Mouse (Mus musculus) lung, embryonic 14.5 days (tissue): Measurements from ENCODE around the gene Wfdc8. TPM values are rescaled to one million over a fixed set of nuclear protein-coding genes. Genes with fewer than 3 reads are reported as not detected.

Source experiments
- ATAC-seq: fragments of 200-750 bp; cut with Nextera tagmentation; 2 replicates; pipeline ENCODE4 v1.8.0; 2017; ENCODE audit warnings: mild to moderate bottlenecking, moderate TSS enrichment, moderate library complexity; ENCODE audit not compliant: insufficient read depth
- DNase-seq: peaks from one replicate; pipeline ENCODE4 v3.0.0-alpha.2; 2015
- H3K27ac ChIP-seq: fragments of 300-500 bp; sonication (generic); 2 replicates; pipeline ENCODE4 v1.5.1; 2014; ENCODE audit warnings: low read depth, mild to moderate bottlenecking, moderate library complexity
- H3K27me3 ChIP-seq: fragments of 300-500 bp; sonication (generic); 2 replicates; pipeline ENCODE4 v1.6.1; 2014; ENCODE audit warnings: low read length, control low read depth; ENCODE audit not compliant: insufficient read depth
- H3K36me3 ChIP-seq: fragments of 300-500 bp; sonication (generic); 2 replicates; pipeline ENCODE4 v1.6.1; 2014; ENCODE audit warnings: control low read depth; ENCODE audit not compliant: insufficient read depth
- H3K4me1 ChIP-seq: fragments of 300-500 bp; sonication (generic); 2 replicates; pipeline ENCODE4 v1.6.1; 2014; ENCODE audit warnings: antibody characterized with exemption, control low read depth; ENCODE audit not compliant: insufficient read depth
- H3K4me2 ChIP-seq: fragments of 300-500 bp; sonication (generic); 2 replicates; pipeline ENCODE4 v1.6.1; 2014; ENCODE audit warnings: mild to moderate bottlenecking
- H3K4me3 ChIP-seq: fragments of 300-500 bp; sonication (generic); 2 replicates; pipeline ENCODE4 v1.5.1; 2014; ENCODE audit warnings: low read depth, low read length
- H3K9ac ChIP-seq: fragments of 300-500 bp; sonication (generic); 2 replicates; pipeline ENCODE4 v1.6.1; 2014
- H3K9me3 ChIP-seq: fragments of 300-500 bp; sonication (generic); 2 replicates; pipeline ENCODE4 v1.6.1; 2016; ENCODE audit warnings: low read depth, low read length, control low read depth
- CTCF ChIP-seq: IDR thresholded peaks from 2 replicates; pipeline ENCODE4 v1.5.1; 2016; ENCODE audit warnings: antibody characterized with exemption, low read depth
- WGBS: fragments of 180-500 bp; shearing (Covaris S2); extraction: QIAGEN DNeasy Blood & Tissue Kit; methylation state at CpG from one replicate; pipeline ENCODE4 v1.1.7; 2014; 5-methylcytosine and 5-hydroxymethylcytosine counted together
- polyA plus RNA-seq: library from polyadenylated mRNA; unstranded; fragments of >200 nt; fragmentation: Nextera tagmentation; extraction: Ambion mirVana; gene quantifications from 2 replicates; pipeline ENCODE4 v1.2.1, GENCODE M21; 2014

Gene Wfdc8
- polyA plus RNA-seq, 1 experiment from 2014 or later: not detected

DNA sequence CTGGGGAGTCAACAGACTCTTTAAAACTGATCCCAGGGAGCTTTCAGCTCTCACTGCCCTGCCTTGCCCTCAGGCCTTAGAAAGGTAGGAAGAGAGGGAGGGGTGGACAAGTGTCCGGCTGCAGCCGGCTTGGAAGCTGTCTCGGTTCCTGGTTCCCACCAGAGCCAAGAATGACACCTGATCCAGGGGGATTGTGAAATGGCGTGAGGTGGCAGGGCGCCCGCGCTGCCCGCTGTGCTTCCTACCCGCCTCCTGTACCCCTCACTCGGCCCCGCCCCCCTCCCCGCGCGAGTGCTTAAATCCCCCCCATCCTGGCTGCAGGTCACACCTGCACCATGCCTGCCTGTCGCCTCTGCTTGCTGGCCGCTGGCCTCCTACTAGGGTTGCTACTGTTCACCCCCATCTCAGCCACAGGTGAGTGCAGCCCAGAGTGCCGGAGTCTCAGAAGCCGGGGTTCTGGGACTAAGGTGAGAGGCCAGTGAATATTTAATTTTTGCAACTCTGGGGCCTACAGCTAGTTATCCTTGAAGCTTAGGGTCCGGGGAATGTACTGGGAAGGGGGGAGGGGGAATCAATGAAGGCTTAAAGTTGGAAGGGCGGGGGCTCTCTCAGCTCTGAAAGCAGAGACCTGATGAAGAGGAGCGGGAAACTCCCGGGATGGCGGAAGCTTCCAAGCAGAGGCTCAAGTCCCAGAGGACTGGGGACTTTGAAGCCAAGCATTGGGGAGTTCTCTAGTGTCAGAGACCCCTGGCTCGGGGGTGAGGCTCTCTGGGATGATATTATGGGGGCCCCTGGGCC is 50.8 kb downstream of the Wfdc8 start, which contains the start of gene Wfdc2:
Wfdc2 (plus strand) TSS at position 23 of the 798 bp plus-strand sequence.
- TF ChIP-seq CTCF: no peak
- Histone ChIP-seq H3K9me3 (no peaks in the 10 kb centered on the region), H3K4me2 (peak within 1 kb of the TSS; percentile 91), H3K27ac (peak within 1 kb of the TSS; percentile 77), H3K9ac (peak within 1 kb of the TSS; percentile 65), H3K36me3 (peaks cover 9% of the 10 kb centered on the region; the same call in 1 of the 2 replicates), H3K27me3 (peaks cover 7% of the 10 kb centered on the region; the same call in 1 of the 2 replicates), H3K4me3 (peak within 1 kb of the TSS; percentile 52), H3K4me1 (0 out of 2 replicates have a peak, but pooled peaks cover 2% of the 10 kb centered on the region)
- ATAC-seq: peak; percentile 33; the same call in 1 of the 2 replicates
- WGBS: 5% methylated on average over 24 of the region's 24 CpGs
- peak; percentile 41 for DNase-seq

DNA sequence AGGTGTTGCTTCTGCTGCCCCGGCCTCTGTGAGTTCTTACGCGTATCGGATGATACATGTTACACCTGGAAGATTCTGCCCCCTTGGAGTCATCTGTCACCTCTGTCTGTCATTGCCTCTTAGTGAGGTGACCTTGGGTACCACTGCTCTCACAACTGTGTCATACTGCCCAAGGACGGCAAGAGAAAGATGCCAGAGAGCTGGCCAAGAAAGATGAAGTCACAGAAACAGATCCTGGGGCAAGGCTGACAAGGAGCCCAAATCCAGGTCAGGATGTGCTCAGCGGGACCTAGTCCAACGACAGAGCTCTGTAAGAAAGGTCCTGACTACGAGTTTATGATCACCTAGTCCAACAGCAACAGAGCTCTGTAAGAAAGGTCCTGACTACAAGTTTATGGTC is 53.3 kb downstream of the Wfdc8 start:
- no peak for DNase-seq
- Histone ChIP-seq H3K27me3 (peaks cover 7% of the 10 kb centered on the region; the same call in 1 of the 2 replicates), H3K9ac (no peak overlapping the region), H3K4me2 (no peak overlapping the region), H3K27ac (no peak overlapping the region), H3K9me3 (no peaks in the 10 kb centered on the region), H3K4me1 (0 out of 2 replicates have a peak, but pooled peaks cover 2% of the 10 kb centered on the region), H3K4me3 (no peak overlapping the region), H3K36me3 (no peaks in the 10 kb centered on the region)
- TF ChIP-seq CTCF: no peak
- no peak for ATAC-seq
- WGBS: 84% methylated on average over 8 of the region's 8 CpGs

DNA sequence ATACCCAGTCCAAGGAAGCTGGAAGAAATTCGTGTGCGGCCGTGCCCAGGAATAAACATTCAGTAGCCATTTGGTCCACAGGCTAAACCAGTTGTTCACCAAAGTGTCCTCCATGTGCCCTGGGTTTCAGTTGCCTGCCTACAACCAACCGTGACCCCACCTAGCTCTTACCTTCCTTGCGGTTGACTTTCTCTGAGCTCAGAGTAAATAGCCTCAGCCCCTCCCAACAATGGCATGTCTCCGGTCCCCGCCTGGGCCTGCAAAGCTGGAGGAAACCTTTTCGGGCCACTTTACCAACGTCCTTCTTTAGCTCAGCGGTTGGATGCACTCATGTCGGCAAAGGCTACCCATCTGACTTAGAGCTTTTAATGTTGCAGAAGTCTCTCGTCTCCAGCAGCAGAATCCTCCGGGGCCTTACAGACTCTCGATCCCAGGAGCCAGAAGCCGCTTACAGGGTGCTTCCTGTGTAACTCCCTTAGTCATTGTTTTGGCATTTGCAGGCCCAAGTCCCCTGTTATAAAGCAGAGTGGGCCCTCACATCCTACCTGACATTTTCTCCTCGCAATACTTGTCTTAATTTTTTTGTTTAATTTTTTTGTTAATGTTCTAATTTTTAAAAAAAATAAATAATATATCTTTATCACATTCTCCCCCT is 54.3 kb downstream of the Wfdc8 start:
- DNase-seq (peak; percentile 45), ATAC-seq (no peak)
- no peak overlapping the region for H3K9ac ChIP-seq

DNA sequence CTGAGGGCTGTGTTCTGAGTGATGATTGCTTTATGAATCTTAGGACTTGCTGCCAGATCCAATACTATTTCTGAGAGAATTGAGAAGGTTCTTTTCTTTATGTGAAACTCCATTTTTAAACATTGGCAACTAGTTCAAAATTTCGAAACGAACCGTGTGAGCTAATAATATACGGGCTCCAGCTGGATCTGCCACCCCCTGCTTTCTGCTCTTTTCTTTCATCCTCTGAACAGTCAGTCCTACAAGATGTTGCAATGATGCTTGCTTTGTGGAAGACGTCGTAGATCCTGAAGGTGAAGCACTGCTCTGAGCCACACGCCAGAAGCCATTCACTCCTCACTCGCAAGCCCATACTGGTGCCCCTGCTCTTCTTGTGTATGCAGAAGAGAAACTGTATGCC is 55.0 kb downstream of the Wfdc8 start:
- ATAC-seq: no peak
- 66% methylated on average over 8 of the region's 8 CpGs for WGBS
- no peak for TF ChIP-seq CTCF

More for the DNA sequence above, 54.3 kb downstream of the Wfdc8 start:
- no peaks in the 10 kb centered on the region for H3K36me3 ChIP-seq
- peaks cover 7% of the 10 kb centered on the region; the same call in 1 of the 2 replicates for H3K27me3 ChIP-seq
- H3K9me3 ChIP-seq: no peaks in the 10 kb centered on the region
- peak overlapping the region; percentile 59 for H3K27ac ChIP-seq
- H3K4me3 ChIP-seq: no peak overlapping the region
- H3K4me1 ChIP-seq: 0 out of 2 replicates have a peak, but pooled peaks cover 2% of the 10 kb centered on the region
- H3K4me2 ChIP-seq: 0 out of 2 replicates have a peak overlapping the region, but pooled peaks have one; percentile 19
- TF ChIP-seq CTCF: no peak
- 33% methylated on average over 16 of the region's 16 CpGs for WGBS

DNA sequence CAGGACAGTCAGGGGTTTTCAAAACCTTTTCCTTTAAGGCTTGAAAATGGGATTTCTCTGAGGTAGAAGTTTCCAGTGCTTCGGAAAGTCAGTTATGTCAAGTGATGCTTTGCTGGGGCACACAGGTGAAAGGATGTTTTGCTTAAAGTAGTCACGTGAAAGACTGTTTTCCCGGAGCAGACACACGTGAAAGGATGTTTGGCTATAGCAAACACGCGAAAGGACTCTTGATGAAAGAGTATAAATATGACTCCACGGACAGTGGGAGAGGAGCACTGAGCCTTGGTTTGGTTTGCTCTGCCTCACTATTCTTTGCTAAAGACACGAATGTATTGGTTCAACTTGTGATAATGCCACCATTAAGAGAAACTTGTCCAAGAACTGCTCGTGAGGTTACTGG is 61.9 kb downstream of the Wfdc8 start:
- no peak for TF ChIP-seq CTCF
- H3K4me2 ChIP-seq: no peak overlapping the region
- H3K9me3 ChIP-seq: no peaks in the 10 kb centered on the region
- no peaks in the 10 kb centered on the region for H3K27me3 ChIP-seq
- H3K9ac ChIP-seq: no peak overlapping the region
- DNase-seq (no peak), ATAC-seq (no peak)
- WGBS: 60% methylated on average over 9 of the region's 9 CpGs
- no peak overlapping the region for H3K4me3 ChIP-seq
- no peak overlapping the region for H3K27ac ChIP-seq
- no peaks in the 10 kb centered on the region for H3K36me3 ChIP-seq
- H3K4me1 ChIP-seq: no peaks in the 10 kb centered on the region

More for the DNA sequence above, 55.0 kb downstream of the Wfdc8 start:
- H3K27ac ChIP-seq: peak overlapping the region; percentile 59; the same call in 1 of the 2 replicates
- H3K36me3 ChIP-seq: no peaks in the 10 kb centered on the region
- peaks cover 5% of the 10 kb centered on the region; the same call in 1 of the 2 replicates for H3K27me3 ChIP-seq
- no peak overlapping the region for H3K9ac ChIP-seq
- no peak overlapping the region for H3K4me2 ChIP-seq
- DNase-seq: no peak
- no peaks in the 10 kb centered on the region for H3K9me3 ChIP-seq
- no peak overlapping the region for H3K4me3 ChIP-seq
- 0 out of 2 replicates have a peak, but pooled peaks cover 2% of the 10 kb centered on the region for H3K4me1 ChIP-seq

DNA sequence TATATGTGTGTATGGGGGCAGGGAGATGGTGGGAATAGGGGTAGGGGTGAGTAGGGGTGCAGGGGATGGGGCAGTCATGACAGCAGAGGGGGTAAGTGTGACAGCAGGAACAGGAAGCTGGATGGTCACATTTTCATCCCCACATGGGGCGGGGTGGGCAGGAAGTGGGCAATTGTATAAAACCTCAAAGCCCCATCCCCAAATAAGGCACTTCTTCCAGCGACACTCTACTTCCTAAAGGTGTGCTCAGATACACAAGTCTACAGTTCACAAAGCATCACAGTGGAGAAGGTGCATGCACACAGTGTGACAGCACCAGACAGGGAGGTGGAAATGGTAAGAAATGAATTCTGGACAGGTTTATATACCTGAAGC is 62.5 kb downstream of the Wfdc8 start:
- Histone ChIP-seq H3K4me3 (no peak overlapping the region), H3K9ac (no peak overlapping the region), H3K36me3 (no peaks in the 10 kb centered on the region), H3K4me2 (no peak overlapping the region), H3K27ac (no peak overlapping the region), H3K27me3 (no peaks in the 10 kb centered on the region), H3K9me3 (no peaks in the 10 kb centered on the region), H3K4me1 (no peaks in the 10 kb centered on the region)
- no peak for TF ChIP-seq CTCF
- DNase-seq (no peak), ATAC-seq (no peak)
- WGBS: 72% methylated on average over 2 of the region's 2 CpGs
